Mouse (Mus musculus) myocyte (in vitro differentiated cells): ENCODE measurements around the gene Btnl2.

Experiments used
- E2F4 ChIP-seq: IDR thresholded peaks from one replicate; pipeline ENCODE4 v1.6.1; 2011; ENCODE audit warnings: mild to moderate bottlenecking, control low read depth, moderate library complexity; ENCODE audit not compliant: insufficient read depth
- MAX ChIP-seq: IDR thresholded peaks from one replicate; pipeline ENCODE4 v1.6.1; 2011; ENCODE audit warnings: low read depth, mild to moderate bottlenecking, control low read depth
- MYOG ChIP-seq, 3 experiments: IDR thresholded peaks; one replicate each; pipeline ENCODE4 v1.6.1; 2011; ENCODE audit warnings: control low read depth in 2 of 3, low read depth in 2 of 3, mild to moderate bottlenecking in 2 of 3; ENCODE audit not compliant: insufficient read length in 2 of 3, control insufficient read depth in 1 of 3, insufficient read depth in 1 of 3
- POLR2A ChIP-seq: IDR thresholded peaks from one replicate; pipeline ENCODE4 v1.6.1; 2011; ENCODE audit warnings: low read depth, mild to moderate bottlenecking, control low read depth, moderate library complexity; ENCODE audit not compliant: insufficient read length
- POLR2AphosphoS2 ChIP-seq: IDR thresholded peaks from one replicate; pipeline ENCODE4 v1.6.1; 2011; ENCODE audit warnings: low read depth, control low read depth; ENCODE audit not compliant: insufficient read length
- SRF ChIP-seq: IDR thresholded peaks from one replicate; pipeline ENCODE4 v1.6.1; 2011; ENCODE audit warnings: low read depth; ENCODE audit not compliant: control insufficient read depth, insufficient read length
- TCF12 ChIP-seq: IDR thresholded peaks from one replicate; pipeline ENCODE4 v1.6.1; 2011; ENCODE audit warnings: mild to moderate bottlenecking, control low read depth; ENCODE audit not compliant: poor library complexity, insufficient read depth, severe bottlenecking
- USF1 ChIP-seq: IDR thresholded peaks from one replicate; pipeline ENCODE4 v1.6.1; 2011; ENCODE audit warnings: low read depth, mild to moderate bottlenecking, control low read depth, moderate library complexity

DNA sequence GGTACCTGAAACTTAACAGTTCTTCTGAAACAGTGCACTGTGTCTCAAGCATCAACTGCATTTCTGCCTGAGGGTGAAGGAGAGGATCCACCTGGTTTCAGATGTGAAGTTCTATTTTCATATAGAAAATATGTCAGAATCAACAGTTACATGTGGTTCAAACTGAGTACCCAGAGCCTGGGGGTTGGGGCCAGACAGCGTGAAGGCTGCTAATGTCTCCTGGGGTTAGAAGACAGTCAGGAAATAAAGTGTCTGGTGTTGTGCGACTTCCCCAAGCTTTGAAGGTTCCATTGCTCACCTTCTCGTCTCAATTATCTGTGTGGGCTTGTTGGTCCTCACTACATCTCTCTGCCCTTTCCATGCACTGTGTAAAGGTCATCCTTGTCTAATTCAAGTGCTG is 28.2 kb upstream of the Btnl2 start:
- TF ChIP-seq POLR2A = no peak
- TF ChIP-seq MAX = no peak
- no peak for TF ChIP-seq TCF12
- TF ChIP-seq USF1 = no peak
- no peak for TF ChIP-seq POLR2AphosphoS2
- TF ChIP-seq MYOG (IDR thresholded peaks at IDR 0.05; ENCODE audit: control insufficient read depth in 1 of 3, insufficient read depth in 1 of 3, insufficient read length in 2 of 3, low read depth in 2 of 3) = no peak
- TF ChIP-seq E2F4 = no peak
- TF ChIP-seq SRF = no peak
